Mouse (Mus musculus): ENCODE measurements around the gene Bysl.

DNA sequence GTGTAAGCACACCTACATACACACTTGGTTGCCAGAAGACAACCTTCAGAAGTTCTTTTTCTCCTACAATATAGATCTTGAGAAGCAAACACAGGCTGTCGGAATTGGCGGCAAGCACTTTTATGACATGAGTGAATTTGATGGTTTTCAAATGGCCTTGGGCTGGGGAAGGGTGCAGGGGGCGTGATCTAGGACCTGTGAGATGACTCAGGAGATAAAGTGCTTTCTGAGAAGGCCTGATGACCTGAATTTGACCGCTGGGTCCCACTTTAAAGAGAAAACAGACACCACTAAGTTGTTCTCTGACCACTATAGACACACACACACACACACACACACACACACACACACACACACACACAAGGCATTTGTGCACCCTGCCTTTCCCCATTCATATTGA lies 30.3 kb downstream of the Bysl start:
- TF ChIP-seq HCFC1 (IDR thresholded peaks at IDR 0.05; ENCODE audit: low read depth, low read length) (no peak), POLR2A (IDR thresholded peaks at IDR 0.05; ENCODE audit: control insufficient read depth in 1 of 2, insufficient read depth in 1 of 2, low read depth in 1 of 2, low read length in 2 of 2, poor library complexity in 1 of 2) (no peak), MYC (IDR thresholded peaks at IDR 0.05; ENCODE audit: low read depth, low read length) (no peak), EP300 (IDR thresholded peaks at IDR 0.05; ENCODE audit: low read depth in 1 of 2, low read length in 2 of 2) (no peak), BHLHE40 (IDR thresholded peaks at IDR 0.05; ENCODE audit: borderline replicate concordance, low read depth, low read length) (no peak), NRF1 (IDR thresholded peaks at IDR 0.05; ENCODE audit: insufficient read depth, low read depth, low read length, poor library complexity, severe bottlenecking) (no peak), CTCF (IDR thresholded peaks at IDR 0.05 in 2 of 3, conservative IDR thresholded peaks at IDR 0.05 in 1 of 3; ENCODE audit: control insufficient read depth in 1 of 3, insufficient read depth in 1 of 3, low read depth in 2 of 3, low read length in 3 of 3, poor library complexity in 1 of 3, severe bottlenecking in 1 of 3) (no peak), USF1 (IDR thresholded peaks at IDR 0.05; ENCODE audit: low read depth, low read length) (no peak), TAL1 (IDR thresholded peaks at IDR 0.05; ENCODE audit: low read length) (no peak), KAT2A (conservative IDR thresholded peaks at IDR 0.05; ENCODE audit: low read depth, low read length) (no peak), E2F4 (IDR thresholded peaks at IDR 0.05; ENCODE audit: borderline replicate concordance, low read depth, low read length) (no peak), RCOR1 (IDR thresholded peaks at IDR 0.05; ENCODE audit: low read depth, low read length) (no peak)

All from MEL (cell line).